Mouse (Mus musculus): ENCODE data around the gene Cdk11b.
"Not testable (repeated sequence)": the region's sequence is repeated elsewhere in the genome, so short reads cannot be mapped to it uniquely, and the experiment has no call there.

Cdk11b gene

DNA sequence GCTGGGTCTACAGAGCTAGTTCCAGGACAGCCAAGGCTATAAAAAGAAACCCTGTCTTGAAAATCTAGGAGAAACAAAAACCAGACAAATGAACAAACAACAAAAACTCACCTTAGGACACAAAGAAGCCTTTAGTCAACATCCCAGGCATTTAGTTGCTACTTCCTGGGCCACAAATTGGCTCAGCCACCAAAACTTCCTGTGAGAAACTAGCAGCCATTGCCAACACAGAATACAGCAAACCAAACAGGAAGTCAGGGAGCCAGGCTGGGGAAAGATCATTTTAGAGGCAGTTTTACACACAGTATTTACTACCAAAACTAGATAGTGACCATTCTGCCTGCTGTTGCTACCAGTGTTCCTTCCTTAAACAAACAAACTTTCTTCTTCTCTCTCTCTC lies 42.2 kb downstream of the Cdk11b start:
- DNase-seq (ENCODE audit: extremely low read depth, low read depth), result no peak

DNA sequence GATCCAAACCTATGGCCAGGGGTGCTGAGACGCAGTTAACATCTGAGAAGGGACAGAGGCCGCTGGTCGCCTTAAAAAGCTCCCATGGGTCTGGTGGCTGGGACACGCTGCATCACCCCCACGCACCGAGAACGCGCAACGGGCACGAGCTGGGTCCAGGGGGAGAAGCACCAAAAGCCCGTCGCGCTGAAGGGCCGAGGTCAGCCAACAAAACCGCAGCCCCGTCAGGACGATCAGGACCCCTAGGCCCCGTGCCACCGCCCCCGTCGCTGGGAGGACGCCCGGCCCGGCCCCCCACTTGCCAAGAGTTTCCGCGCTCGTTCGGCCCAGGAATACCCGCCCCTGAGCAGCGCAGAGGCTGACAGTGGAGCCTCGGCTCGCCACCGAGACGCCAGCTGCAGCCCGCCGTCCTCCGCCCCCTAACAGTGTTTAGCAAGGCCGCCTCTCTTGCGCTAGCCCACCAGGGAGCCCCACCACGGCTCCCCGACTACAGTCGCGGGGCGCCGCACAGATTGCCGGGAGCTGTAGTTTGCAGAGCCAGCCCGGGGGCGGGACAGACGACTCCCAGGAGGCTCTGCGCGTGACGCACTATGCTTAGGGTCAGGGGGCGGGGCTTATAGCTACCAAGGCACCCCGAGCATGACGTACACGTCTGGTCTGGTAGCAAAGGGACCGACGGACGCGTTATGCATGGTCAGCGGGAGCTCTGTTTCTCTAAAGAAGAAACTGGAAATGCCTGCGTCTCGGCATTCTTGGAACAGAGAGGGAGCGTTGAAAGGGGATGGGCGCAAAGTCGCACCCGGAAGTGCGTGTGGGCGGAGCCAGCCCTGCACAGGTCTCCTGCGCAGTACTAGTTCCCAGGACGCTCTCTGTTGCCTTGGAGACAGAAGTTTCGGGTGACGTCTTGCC lies 44.3 kb downstream of the Cdk11b start, which contains the start of gene Mib2:
Gene Mib2, minus strand, starts transcription at position 510 of the 909 bp plus-strand sequence.
- DNase-seq (ENCODE audit: extremely low read depth, low read depth), result peak; percentile 84

DNA sequence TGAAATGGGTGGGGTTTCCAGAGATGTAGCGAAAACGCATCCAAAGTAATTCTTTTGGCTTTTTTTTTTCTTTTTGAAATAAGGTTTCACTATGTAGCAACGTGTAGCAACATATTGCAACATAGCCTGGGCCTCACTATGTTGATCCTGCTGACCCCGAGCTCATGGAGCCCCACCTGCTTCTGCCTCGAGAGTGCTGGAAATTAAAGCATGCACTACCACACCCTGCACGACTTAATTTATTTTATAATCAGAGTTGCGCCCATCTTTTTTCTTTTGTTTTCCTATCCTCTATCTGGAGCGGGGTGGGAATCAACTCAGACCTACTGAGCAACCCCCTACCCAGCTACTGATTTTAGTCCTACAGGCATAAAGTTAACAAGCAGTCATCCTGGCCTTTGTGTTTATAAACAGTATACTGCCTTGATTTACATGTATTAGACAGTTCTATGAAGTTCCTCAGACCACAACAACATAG lies 45.0 kb downstream of the Cdk11b start:
- no peak for DNase-seq (ENCODE audit: extremely low read depth, low read depth)

GRCm38 (mm10) chr4:155670236-155670635 lies 45.6 kb downstream of the Cdk11b start:
- not testable (repeated sequence) for DNase-seq (ENCODE audit: extremely low read depth, low read depth)

DNA sequence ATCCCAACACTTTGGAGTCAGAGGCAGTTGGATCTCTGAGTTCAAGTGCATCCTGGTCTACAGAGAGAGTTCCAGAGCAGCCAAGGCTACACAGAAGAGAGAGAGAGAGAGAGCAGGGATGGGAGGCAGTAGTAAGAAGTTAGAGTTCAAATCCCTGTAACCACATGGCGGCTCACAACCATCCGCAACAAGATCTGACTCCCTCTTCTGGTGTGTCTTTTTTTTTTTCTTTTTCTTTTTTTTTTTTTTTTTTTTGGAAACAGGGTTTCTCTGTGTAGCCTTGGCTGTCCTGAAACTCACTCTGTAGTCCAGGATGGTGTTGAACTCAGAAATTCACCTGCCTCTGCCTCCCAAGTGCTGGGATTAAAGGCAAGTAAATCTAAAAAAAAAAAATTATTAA lies 47.4 kb downstream of the Cdk11b start:
- DNase-seq (ENCODE audit: extremely low read depth, low read depth), result no peak

DNA sequence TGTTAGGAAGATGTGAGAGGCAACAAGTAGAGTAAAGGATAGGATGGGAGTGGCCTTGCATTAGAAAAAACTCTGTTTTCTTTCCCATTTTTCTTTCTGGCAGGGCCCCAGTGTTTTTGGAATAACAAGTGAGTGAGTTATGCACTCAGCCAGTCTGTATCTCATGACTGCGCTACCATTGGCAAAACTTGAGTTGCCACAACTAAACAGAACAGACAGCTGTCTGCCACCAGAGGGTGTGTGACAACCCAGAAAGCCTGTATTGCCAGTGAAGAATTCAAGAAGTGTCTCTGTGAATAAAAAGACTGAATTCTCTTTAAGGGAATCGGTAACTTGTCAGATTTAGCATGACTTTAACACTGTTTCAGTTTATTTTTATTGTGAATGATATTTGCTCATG lies 51.3 kb downstream of the Cdk11b start:
- no peak for DNase-seq (ENCODE audit: extremely low read depth, low read depth)

DNA sequence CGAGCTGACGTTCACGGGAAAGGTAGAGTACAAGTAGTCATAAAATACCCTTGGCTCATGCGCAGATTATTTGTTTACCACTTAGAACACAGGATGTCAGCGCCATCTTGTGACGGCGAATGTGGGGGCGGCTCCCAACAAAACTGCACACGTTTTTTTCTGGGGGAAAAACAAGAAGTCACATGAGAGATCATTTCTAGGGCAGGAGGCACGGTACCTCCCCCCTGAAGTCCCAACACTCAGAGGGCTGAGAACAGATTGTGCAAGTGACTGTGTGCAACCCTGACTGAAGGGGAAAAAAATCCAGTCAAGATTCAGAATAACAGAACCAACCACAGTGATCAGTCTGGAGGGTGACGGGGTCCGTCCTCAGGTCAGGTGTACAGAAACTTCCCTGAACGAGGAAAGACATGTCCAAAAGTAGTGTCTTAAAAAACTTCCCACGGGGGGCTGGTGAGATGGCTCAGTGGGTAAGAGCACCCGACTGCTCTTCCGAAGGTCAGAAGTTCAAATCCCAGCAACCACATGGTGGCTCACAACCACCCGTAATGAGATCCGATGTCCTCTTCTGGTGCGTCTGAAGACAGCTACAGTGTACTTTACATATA lies 59.1 kb downstream of the Cdk11b start:
- DNase-seq (ENCODE audit: extremely low read depth, low read depth), result peak; percentile 73

- not testable (repeated sequence) for DNase-seq (ENCODE audit: extremely low read depth, low read depth)
These were observed 63.1 kb downstream of the Cdk11b start for GRCm38 (mm10) chr4:155687764-155688163.

GRCm38 (mm10) chr4:155690571-155691375 lies 66.1 kb downstream of the Cdk11b start:
- no peak for DNase-seq (ENCODE audit: extremely low read depth, low read depth)

GRCm38 (mm10) chr4:155692421-155692820 lies 67.8 kb downstream of the Cdk11b start:
- no peak for DNase-seq (ENCODE audit: extremely low read depth, low read depth)

DNA sequence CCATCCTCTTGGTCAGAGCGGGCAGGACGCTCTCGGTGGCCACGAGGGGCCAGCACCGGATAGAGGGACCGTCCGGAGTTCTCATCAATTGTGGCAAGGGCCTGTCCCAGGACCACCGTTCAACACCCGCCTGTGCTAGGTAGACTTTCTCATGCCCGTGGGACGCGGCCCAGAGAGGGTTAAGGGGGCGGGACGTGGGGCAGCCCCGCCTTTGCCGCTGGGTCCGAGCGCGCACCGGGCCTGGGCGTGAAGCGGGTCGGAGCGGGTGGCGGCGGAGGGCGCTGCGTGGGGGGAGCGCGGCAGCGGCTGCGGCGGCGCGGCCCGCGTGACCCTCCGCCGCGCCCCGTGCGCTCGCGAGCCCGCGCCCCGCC lies 69.4 kb downstream of the Cdk11b start, which contains the start of gene Fndc10:
Gene Fndc10, plus strand, starts transcription at position 232 of the 371 bp plus-strand sequence.
- no peak for DNase-seq (ENCODE audit: extremely low read depth, low read depth)

GRCm38 (mm10) chr4:155694482-155695401 lies 70.1 kb downstream of the Cdk11b start:
- DNase-seq (ENCODE audit: extremely low read depth, low read depth), result no peak

GRCm38 (mm10) chr4:155695531-155696062 lies 70.9 kb downstream of the Cdk11b start:
- no peak for DNase-seq (ENCODE audit: extremely low read depth, low read depth)

DNA sequence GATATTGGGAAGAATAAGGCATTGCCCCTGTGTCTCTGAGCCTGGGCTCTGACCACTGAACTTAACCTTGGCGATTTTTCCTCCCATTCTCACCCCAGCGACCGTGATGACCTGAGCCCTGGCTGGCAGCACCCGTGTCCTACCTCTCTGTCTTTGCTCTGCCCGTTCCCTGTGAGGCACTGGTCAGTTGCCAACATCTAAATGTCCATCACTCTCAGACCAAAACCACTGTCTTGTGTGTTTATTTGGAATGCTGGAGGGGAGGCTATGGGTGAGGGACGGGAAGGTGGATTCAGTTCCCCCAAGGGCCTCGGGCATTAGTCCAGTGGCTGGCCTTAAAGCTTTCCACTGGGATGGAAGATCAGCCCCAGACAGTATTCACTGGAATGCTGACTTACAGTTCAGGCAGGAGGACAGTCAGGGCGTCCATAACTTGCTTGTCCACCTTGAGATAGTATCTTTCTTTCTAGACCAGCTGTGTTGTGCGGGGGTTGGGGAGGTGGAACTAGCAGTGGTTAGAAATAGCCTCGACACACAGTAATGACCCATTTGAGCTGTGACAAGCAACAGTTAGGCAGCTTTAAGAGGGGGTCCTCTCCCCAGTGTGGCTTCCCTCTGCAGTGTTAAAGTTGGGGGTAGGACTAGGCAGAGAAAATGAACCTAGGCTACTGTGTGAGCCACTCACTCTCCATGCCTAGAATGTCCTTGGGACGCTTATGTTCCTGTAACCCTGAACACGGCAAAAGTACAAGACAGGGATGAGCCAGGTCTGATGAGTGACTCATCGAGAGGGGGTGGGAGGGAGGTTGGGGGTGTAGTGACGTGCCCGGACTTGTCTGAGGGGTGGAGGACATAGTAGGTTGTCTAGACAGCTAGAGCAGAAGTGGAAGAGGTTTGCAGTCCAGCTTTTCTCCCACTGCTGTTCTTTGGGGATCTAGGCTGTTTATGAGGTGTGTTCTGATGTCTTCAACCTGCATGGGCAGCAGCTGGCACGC lies 71.9 kb downstream of the Cdk11b start:
- DNase-seq (ENCODE audit: extremely low read depth, low read depth), result no peak

Data from MEL-GATA-1-ER (cell line).